Mouse (Mus musculus) stomach, embryonic 15.5 days (tissue): ENCODE results near the gene Pxn. TPM values are rescaled to one million over a fixed set of nuclear protein-coding genes. Genes with fewer than 3 reads are reported as not detected.

Experiments
- ATAC-seq: fragments of 200-750 bp; cut with Nextera tagmentation; 2 replicates; pipeline ENCODE4 v1.8.0; 2017; ENCODE audit warnings: low read depth, moderate number of reproducible peaks, moderate TSS enrichment; ENCODE audit not compliant: insufficient read depth, low FRiP score
- H3K27ac ChIP-seq: fragments of 300-500 bp; sonication (generic); 2 replicates; pipeline ENCODE4 v1.5.1; 2015; ENCODE audit warnings: mild to moderate bottlenecking, inconsistent platforms
- H3K27me3 ChIP-seq: fragments of 300-500 bp; sonication (generic); replicated peaks from 2 replicates; pipeline ENCODE4 v1.6.1; 2015; ENCODE audit warnings: inconsistent platforms
- H3K36me3 ChIP-seq: fragments of 300-500 bp; sonication (generic); 2 replicates; pipeline ENCODE4 v1.6.1; 2015; ENCODE audit warnings: inconsistent platforms
- H3K4me1 ChIP-seq: fragments of 300-500 bp; sonication (generic); 2 replicates; pipeline ENCODE4 v1.6.1; 2015; ENCODE audit warnings: inconsistent platforms
- H3K4me2 ChIP-seq: fragments of 300-500 bp; sonication (generic); 2 replicates; pipeline ENCODE4 v1.6.1; 2015; ENCODE audit warnings: mild to moderate bottlenecking, inconsistent platforms
- H3K4me3 ChIP-seq: fragments of 300-500 bp; sonication (generic); replicated peaks from 2 replicates; pipeline ENCODE4 v1.5.1; 2015; ENCODE audit warnings: inconsistent platforms
- H3K9ac ChIP-seq: fragments of 300-500 bp; sonication (generic); 2 replicates; pipeline ENCODE4 v1.6.1; 2015; ENCODE audit warnings: inconsistent platforms
- H3K9me3 ChIP-seq: fragments of 300-500 bp; sonication (generic); 2 replicates; pipeline ENCODE4 v1.6.1; 2016; ENCODE audit warnings: inconsistent platforms
- WGBS: fragments of 180-500 bp; shearing (Covaris S2); methylation state at CpG from one replicate; pipeline ENCODE4 v1.1.7; 2015; 5-methylcytosine and 5-hydroxymethylcytosine counted together
- microRNA-seq: library from miRNA; unstranded; fragments of <30 nt; microRNA quantifications from one replicate; pipeline ENCODE4, GENCODE M21; 2016
- polyA plus RNA-seq: library from polyadenylated mRNA; unstranded; fragments of >200 nt; fragmentation: Nextera tagmentation; extraction: Ambion mirVana; gene quantifications from 2 replicates; pipeline ENCODE4 v1.2.1, GENCODE M21; 2015

The Pxn gene
- polyA plus RNA-seq, 1 experiment from 2014 or later = 37.0 TPM

DNA sequence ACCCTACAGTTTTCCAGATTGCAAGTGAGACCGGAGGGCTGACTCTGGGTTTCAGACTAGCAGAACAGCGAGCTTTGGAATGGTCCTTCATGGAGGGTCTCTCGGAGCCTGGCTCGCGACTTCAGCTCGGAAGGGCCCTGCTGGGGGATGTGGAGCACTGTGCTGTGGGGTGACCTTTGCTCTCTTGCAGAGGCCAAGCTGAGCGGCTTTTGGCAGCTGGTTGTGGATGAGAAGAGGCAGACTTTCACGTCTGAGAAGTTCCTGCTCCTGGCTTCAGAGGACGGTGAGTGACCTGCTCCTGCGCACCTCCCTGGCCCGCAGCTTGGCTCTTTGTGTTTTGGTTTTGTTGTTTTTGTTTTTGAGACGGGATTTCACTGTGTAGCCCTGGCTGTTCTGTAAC lies 79.1 kb downstream of the Pxn start:
- WGBS = 85% methylated on average over 12 of the region's 12 CpGs
- Histone ChIP-seq H3K4me1 (no peaks in the 10 kb centered on the region), H3K27me3 (no peaks in the 10 kb centered on the region), H3K27ac (no peak overlapping the region), H3K9me3 (no peaks in the 10 kb centered on the region), H3K4me2 (no peak overlapping the region), H3K36me3 (peaks cover 84% of the 10 kb centered on the region), H3K4me3 (no peak overlapping the region), H3K9ac (no peak overlapping the region)
- ATAC-seq = no peak

DNA sequence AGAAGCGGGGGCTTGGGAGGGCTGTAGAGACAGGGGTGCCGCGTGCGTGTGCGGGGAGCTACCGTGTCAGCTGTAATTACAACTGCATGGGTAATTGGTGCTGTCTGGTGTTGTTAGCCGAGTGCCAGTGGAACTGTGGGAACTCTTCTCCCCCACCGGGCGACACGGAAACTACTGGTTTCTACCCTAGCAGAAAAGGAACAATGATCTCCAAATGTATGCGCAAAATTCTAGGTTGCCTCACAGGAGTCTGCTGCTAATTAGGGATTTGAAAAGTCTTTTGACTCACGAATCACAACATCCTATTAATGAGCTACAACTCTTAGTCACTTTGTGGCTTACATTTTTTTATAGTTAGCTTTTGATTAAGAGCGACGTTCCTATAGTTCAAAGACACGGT lies 79.7 kb downstream of the Pxn start:
- Histone ChIP-seq H3K36me3 (peaks cover 84% of the 10 kb centered on the region), H3K9ac (no peak overlapping the region), H3K9me3 (no peaks in the 10 kb centered on the region), H3K27ac (no peak overlapping the region), H3K27me3 (no peaks in the 10 kb centered on the region), H3K4me1 (no peaks in the 10 kb centered on the region), H3K4me2 (no peak overlapping the region), H3K4me3 (no peak overlapping the region)
- WGBS = 94% methylated on average over 15 of the region's 15 CpGs
- ATAC-seq = no peak

DNA sequence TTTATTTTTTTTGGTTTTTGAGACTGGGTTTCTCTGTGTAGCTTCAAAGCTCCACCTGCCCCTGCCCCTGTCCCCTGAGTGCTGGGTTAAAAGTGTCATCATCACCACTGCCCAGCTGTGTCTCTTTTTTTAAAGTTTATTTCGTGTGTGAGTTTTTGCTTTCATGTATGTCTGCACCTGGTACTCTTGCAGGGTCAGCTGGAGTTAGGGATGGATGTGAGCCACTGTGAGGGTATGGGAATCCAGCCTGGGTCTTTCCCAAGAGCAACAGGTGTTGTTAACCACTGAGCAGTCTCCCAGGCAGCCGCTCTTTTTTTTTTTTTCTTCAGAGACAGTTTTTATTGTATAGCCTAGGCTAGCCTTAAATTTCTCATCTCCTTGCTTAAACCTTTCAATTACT lies 80.3 kb downstream of the Pxn start:
- ATAC-seq = no peak
- no peak overlapping the region for H3K27ac ChIP-seq
- no peaks in the 10 kb centered on the region for H3K27me3 ChIP-seq
- peaks cover 80% of the 10 kb centered on the region for H3K36me3 ChIP-seq
- no peaks in the 10 kb centered on the region for H3K9me3 ChIP-seq
- WGBS = 92% methylated on average over 2 of the region's 2 CpGs
- no peak overlapping the region for H3K9ac ChIP-seq
- no peaks in the 10 kb centered on the region for H3K4me1 ChIP-seq
- H3K4me2 ChIP-seq = no peak overlapping the region
- H3K4me3 ChIP-seq = no peak overlapping the region

DNA sequence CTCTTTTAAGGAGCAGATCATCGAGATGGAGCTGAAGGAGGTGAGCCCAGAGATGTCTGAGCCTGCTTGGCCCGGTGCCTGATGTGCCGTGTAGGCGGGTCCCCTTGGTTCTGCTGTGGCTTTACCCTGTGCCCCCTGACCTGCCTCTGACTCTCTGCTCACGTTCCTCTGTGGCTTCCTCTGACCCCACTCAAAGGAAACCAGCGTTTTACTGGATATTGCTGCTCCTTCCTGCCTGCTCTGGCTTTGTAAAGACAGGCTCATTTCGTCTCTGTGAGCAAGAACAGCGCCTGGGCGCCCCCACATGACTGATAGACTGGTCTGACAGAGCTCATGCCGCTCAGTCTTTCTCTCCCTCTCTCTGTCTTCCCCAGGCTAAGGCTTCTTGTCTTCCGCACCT lies 84.6 kb downstream of the Pxn start:
- WGBS = 78% methylated on average over 11 of the region's 11 CpGs
- H3K36me3 ChIP-seq = peaks cover 84% of the 10 kb centered on the region
- no peaks in the 10 kb centered on the region for H3K9me3 ChIP-seq
- ATAC-seq = no peak
- no peak overlapping the region for H3K4me2 ChIP-seq
- H3K4me1 ChIP-seq = no peaks in the 10 kb centered on the region
- H3K27me3 ChIP-seq = no peaks in the 10 kb centered on the region
- no peak overlapping the region for H3K27ac ChIP-seq
- no peak overlapping the region for H3K4me3 ChIP-seq
- H3K9ac ChIP-seq = no peak overlapping the region

DNA sequence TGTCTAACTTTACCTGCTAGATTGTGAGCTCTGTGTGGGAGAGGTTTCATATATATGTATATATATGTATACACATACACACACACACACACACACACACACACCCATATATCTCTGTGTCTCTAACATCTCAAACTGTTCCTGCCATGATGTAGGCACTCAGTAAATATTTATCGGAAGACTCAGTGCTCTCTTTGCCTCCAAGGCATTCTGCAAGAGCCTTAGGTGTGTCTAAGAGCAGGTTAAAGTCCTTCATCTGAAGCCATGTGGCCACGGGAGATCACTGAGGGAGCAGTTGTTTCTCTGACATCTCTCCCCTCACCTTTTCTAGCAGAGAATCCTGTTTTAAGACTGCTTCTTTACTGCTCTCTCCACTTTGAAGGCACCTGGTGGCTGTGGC lies 85.0 kb downstream of the Pxn start:
- Histone ChIP-seq H3K4me3 (no peak overlapping the region), H3K36me3 (peaks cover 86% of the 10 kb centered on the region), H3K27ac (no peak overlapping the region), H3K4me1 (no peaks in the 10 kb centered on the region), H3K9ac (no peak overlapping the region), H3K27me3 (no peaks in the 10 kb centered on the region), H3K4me2 (no peak overlapping the region), H3K9me3 (no peaks in the 10 kb centered on the region)
- WGBS = 88% methylated on average over 2 of the region's 2 CpGs
- ATAC-seq = no peak

DNA sequence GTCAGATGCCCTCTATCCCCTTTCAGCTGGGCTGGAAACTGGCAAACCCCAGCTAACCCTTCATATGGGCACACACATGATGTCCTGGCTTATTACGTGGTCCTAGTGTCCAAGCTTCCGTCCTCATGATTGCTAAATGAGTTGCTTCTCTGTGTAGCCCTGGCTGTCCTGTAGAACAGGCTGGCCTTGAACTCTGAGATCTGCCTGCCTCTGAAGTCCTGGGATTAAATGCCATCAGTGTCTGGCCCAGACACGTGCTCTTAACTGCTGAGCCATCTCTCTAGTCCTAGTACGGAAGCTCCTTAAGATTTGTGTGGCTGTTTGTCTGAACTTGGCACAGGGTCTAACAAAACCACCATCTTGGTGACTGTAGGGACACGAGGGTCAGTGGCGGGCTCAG lies 97.1 kb downstream of the Pxn start:
- peaks cover 68% of the 10 kb centered on the region for H3K36me3 ChIP-seq
- H3K4me1 ChIP-seq = no peaks in the 10 kb centered on the region
- WGBS = 90% methylated on average over 6 of the region's 6 CpGs
- H3K27ac ChIP-seq = no peak overlapping the region
- no peak overlapping the region for H3K4me2 ChIP-seq
- H3K27me3 ChIP-seq = no peaks in the 10 kb centered on the region
- H3K9me3 ChIP-seq = no peaks in the 10 kb centered on the region
- no peak overlapping the region for H3K9ac ChIP-seq
- no peak for ATAC-seq
- no peak overlapping the region for H3K4me3 ChIP-seq

Small RNA genes lying within 50 kb of the gene (microRNA-seq; reads per million reads assigned to microRNA genes)
- gene Mir7029 = not detected

Other genes starting within 250 kb of the Pxn start
- 138 and 139 TPM in 2 replicates for gene Rnf10, start 233.8 kb upstream of the Pxn start, polyA plus RNA-seq
- 46.5 and 47.9 TPM in 2 replicates for gene Coq5, start 227.0 kb upstream of the Pxn start, polyA plus RNA-seq
- 1,324 and 1,567 TPM in 2 replicates for gene Dynll1, start 205.7 kb upstream of the Pxn start, polyA plus RNA-seq
- 233 and 262 TPM in 2 replicates for gene Srsf9, start 179.5 kb upstream of the Pxn start, polyA plus RNA-seq
- 23.0 and 26.6 TPM in 2 replicates for gene Gatc, start 165.5 kb upstream of the Pxn start, polyA plus RNA-seq
- 52.0 and 58.1 TPM in 2 replicates for gene Triap1, start 165.5 kb upstream of the Pxn start, polyA plus RNA-seq
- gene Cox6a1, start 157.7 kb upstream of the Pxn start, polyA plus RNA-seq = 1,002 and 1,095 TPM in 2 replicates
- 8.0 and 8.3 TPM in 2 replicates for gene Msi1, start 77.1 kb upstream of the Pxn start, polyA plus RNA-seq
- gene Pla2g1b, start 40.4 kb upstream of the Pxn start, polyA plus RNA-seq = 12.0 and 15.4 TPM in 2 replicates
- gene Sirt4, start 22.0 kb upstream of the Pxn start, polyA plus RNA-seq = 21.7 and 26.6 TPM in 2 replicates
- 1,425 and 1,562 TPM in 2 replicates for gene Rplp0, start 52.8 kb downstream of the Pxn start, polyA plus RNA-seq
- 34.9 and 36.4 TPM in 2 replicates for gene Gcn1l1, start 58.6 kb downstream of the Pxn start, polyA plus RNA-seq
- gene Rab35, start 125.2 kb downstream of the Pxn start, polyA plus RNA-seq = 16.3 and 16.7 TPM in 2 replicates
- gene Bicdl1, start 224.9 kb downstream of the Pxn start, polyA plus RNA-seq = 10.9 and 11.1 TPM in 2 replicates